Mouse (Mus musculus) embryonic facial prominence, embryonic 14.5 days (tissue): ENCODE measurements around the gene Dpp7. TPM values are rescaled to one million over a fixed set of nuclear protein-coding genes. Genes with fewer than 3 reads are reported as not detected.
A peak's percentile ranks its signal among the peaks of the same experiment; 100 is the strongest.

Experiments used
- ATAC-seq: fragments of 200-750 bp; cut with Nextera tagmentation; 2 replicates; pipeline ENCODE4 v1.8.0; 2017; ENCODE audit warnings: low read depth, moderate number of reproducible peaks, moderate TSS enrichment
- DNase-seq: peaks from one replicate; pipeline ENCODE4 v3.0.0-alpha.2; 2015; ENCODE audit warnings: low spot score
- H3K27ac ChIP-seq: fragments of 300-500 bp; sonication (generic); replicated peaks from 2 replicates; pipeline ENCODE4 v1.5.1; 2014; ENCODE audit warnings: low read depth, mild to moderate bottlenecking, low read length, moderate library complexity
- H3K27me3 ChIP-seq: fragments of 300-500 bp; sonication (generic); replicated peaks from 2 replicates; pipeline ENCODE4 v1.6.1; 2014; ENCODE audit warnings: low read length; ENCODE audit not compliant: control insufficient read depth, insufficient read depth
- H3K36me3 ChIP-seq: fragments of 300-500 bp; sonication (generic); 2 replicates; pipeline ENCODE4 v1.6.1; 2014; ENCODE audit warnings: low read length, mixed read lengths; ENCODE audit not compliant: control insufficient read depth, insufficient read depth
- H3K4me1 ChIP-seq: fragments of 300-500 bp; sonication (generic); 2 replicates; pipeline ENCODE4 v1.6.1; 2014; ENCODE audit warnings: antibody characterized with exemption, low read length; ENCODE audit not compliant: control insufficient read depth, insufficient read depth
- H3K4me2 ChIP-seq: fragments of 300-500 bp; sonication (generic); 2 replicates; pipeline ENCODE4 v1.6.1; 2014; ENCODE audit warnings: low read depth, mild to moderate bottlenecking, low read length, moderate library complexity, mixed read lengths
- H3K4me3 ChIP-seq: fragments of 300-500 bp; sonication (generic); 2 replicates; pipeline ENCODE4 v1.5.1; 2014; ENCODE audit warnings: low read depth, mild to moderate bottlenecking, low read length
- H3K9ac ChIP-seq: fragments of 300-500 bp; sonication (generic); 2 replicates; pipeline ENCODE4 v1.6.1; 2014; ENCODE audit warnings: low read depth, mild to moderate bottlenecking, low read length, moderate library complexity, mixed read lengths
- H3K9me3 ChIP-seq: fragments of 300-500 bp; sonication (generic); 2 replicates; pipeline ENCODE4 v1.6.1; 2016; ENCODE audit warnings: low read length; ENCODE audit not compliant: control insufficient read depth
- WGBS: fragments of 180-500 bp; shearing (Covaris S2); extraction: QIAGEN DNeasy Blood & Tissue Kit; methylation state at CpG from one replicate; pipeline ENCODE4 v1.1.7; 2014; 5-methylcytosine and 5-hydroxymethylcytosine counted together
- polyA plus RNA-seq: library from polyadenylated mRNA; unstranded; fragments of >200 nt; fragmentation: Nextera tagmentation; extraction: Ambion mirVana; gene quantifications from 2 replicates; pipeline ENCODE4 v1.2.1, GENCODE M21; 2014

The Dpp7 gene
- polyA plus RNA-seq, result 19.7 and 23.8 TPM in 2 replicates

- H3K27me3 ChIP-seq, result no peaks in the 10 kb centered on the region
- WGBS, result 5% methylated on average over 11 of the region's 13 CpGs
- H3K4me2 ChIP-seq, result peak within 1 kb of the TSS; percentile 76
- H3K4me1 ChIP-seq, result peaks cover 13% of the 10 kb centered on the region; the same call in 1 of the 2 replicates
- no peaks in the 10 kb centered on the region for H3K9me3 ChIP-seq
- peak within 1 kb of the TSS; percentile 63 for H3K9ac ChIP-seq
- peak within 1 kb of the TSS; percentile 56 for H3K4me3 ChIP-seq
- DNase-seq (peak; percentile 93), ATAC-seq (peak; percentile 72)
- H3K27ac ChIP-seq, result no peak within 1 kb of the TSS
- H3K36me3 ChIP-seq, result peaks cover 24% of the 10 kb centered on the region
Observed at GRCm38 (mm10) chr2:25356208-25357079, at the start of gene Dpp7. TSS of gene Dpp7 (minus strand) at chr2:25356359.

- H3K36me3 ChIP-seq, result 0 out of 2 replicates have a peak, but pooled peaks cover 4% of the 10 kb centered on the region
- DNase-seq, result no peak
- H3K27me3 ChIP-seq, result peaks cover 48% of the 10 kb centered on the region
- H3K9ac ChIP-seq, result peak overlapping the region; percentile 75; the same call in 1 of the 2 replicates
- no peak for ATAC-seq
- H3K4me2 ChIP-seq, result peak overlapping the region; percentile 77
- H3K9me3 ChIP-seq, result no peaks in the 10 kb centered on the region
- H3K4me3 ChIP-seq, result peak overlapping the region; percentile 70
- no peak overlapping the region for H3K27ac ChIP-seq
- no peaks in the 10 kb centered on the region for H3K4me1 ChIP-seq
- 84% methylated on average over 4 of the region's 4 CpGs for WGBS
Observed at GRCm38 (mm10) chr2:25403994-25404393, 47.8 kb upstream of the Dpp7 start.

DNA sequence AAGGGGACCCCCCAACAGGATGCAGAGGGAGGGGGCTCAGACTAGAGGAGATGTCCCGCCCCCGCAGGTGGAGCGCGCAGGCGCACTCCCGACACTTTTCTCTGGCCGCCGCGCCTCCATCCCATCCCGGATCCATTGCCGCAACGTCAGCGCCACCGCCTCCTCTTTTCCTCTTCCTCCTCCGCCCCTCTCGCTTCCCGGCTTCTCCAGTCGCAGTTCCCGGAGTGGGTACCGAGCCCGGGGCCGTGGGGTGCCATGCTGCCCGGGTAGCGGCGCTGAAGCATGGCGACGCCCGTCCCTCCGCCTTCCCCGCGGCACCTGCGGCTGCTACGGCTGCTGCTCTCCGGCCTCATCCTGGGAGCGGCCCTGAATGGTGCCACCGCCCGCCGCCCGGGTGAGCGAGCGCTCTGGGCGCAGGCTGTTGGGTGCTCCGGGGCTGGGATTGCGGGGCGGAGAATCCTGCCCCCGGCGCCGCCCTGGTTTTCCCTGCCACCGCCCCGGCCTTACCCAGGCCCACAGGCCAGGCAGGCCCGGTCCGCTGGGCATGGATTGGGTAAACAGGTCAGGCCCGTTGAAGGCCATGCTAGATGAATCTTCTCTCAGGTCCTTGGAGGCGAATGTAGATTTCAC is 46.9 kb upstream of the Dpp7 start:
- WGBS, result under 1% methylated on average over 35 of the region's 54 CpGs
- H3K9me3 ChIP-seq, result no peaks in the 10 kb centered on the region
- ATAC-seq, result peak; percentile 79
- H3K27ac ChIP-seq, result no peak overlapping the region
- peak overlapping the region; percentile 70 for H3K4me3 ChIP-seq
- no peaks in the 10 kb centered on the region for H3K4me1 ChIP-seq
- no peaks in the 10 kb centered on the region for H3K36me3 ChIP-seq
- peak overlapping the region; percentile 75 for H3K9ac ChIP-seq
- H3K27me3 ChIP-seq, result peaks cover 57% of the 10 kb centered on the region
- peak overlapping the region; percentile 77 for H3K4me2 ChIP-seq
- peak; percentile 73 for DNase-seq

GRCm38 (mm10) chr2:25402377-25402971 is 46.3 kb upstream of the Dpp7 start:
- Histone ChIP-seq H3K9me3 (no peaks in the 10 kb centered on the region), H3K27ac (no peak overlapping the region), H3K4me2 (peak overlapping the region; percentile 77), H3K4me3 (peak overlapping the region; percentile 70), H3K4me1 (no peaks in the 10 kb centered on the region), H3K27me3 (peaks cover 62% of the 10 kb centered on the region), H3K9ac (peak overlapping the region; percentile 75), H3K36me3 (no peaks in the 10 kb centered on the region)
- WGBS, result under 1% methylated on average over 12 of the region's 13 CpGs
- ATAC-seq (peak; percentile 48), DNase-seq (peak; percentile 90)

- DNase-seq (peak; percentile 56), ATAC-seq (no peak)
- Histone ChIP-seq H3K27me3 (peaks cover 79% of the 10 kb centered on the region), H3K9ac (no peak overlapping the region), H3K9me3 (no peaks in the 10 kb centered on the region), H3K4me1 (0 out of 2 replicates have a peak, but pooled peaks cover 3% of the 10 kb centered on the region), H3K36me3 (no peaks in the 10 kb centered on the region), H3K4me3 (peak overlapping the region; percentile 14), H3K27ac (no peak overlapping the region), H3K4me2 (peak overlapping the region; percentile 35; the same call in 1 of the 2 replicates)
- WGBS, result 5% methylated on average over 15 of the region's 17 CpGs
Observed at GRCm38 (mm10) chr2:25400764-25401163, 44.6 kb upstream of the Dpp7 start.

DNA sequence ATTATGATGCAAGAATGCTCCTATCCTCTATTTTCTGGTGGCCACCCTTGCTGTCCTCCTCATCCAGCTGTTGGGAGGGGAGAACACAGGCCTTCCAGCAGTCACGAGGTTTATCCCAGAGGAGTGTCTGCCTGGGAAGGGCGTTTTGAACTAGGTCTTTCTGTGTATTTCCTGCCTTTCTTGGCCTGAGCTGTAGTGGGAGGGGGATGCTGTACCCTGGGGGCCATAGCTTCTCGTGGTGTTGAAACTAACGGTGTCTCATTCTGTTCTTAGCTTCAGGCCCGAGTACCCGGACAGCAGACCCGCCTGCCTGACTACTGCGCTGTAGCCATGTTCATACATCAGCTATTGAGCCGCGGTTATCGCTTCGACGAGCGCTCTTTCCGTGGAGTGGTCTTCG is 44.1 kb upstream of the Dpp7 start:
- Histone ChIP-seq H3K4me3 (peak overlapping the region; percentile 14; the same call in 1 of the 2 replicates), H3K27ac (no peak overlapping the region), H3K9me3 (no peaks in the 10 kb centered on the region), H3K9ac (no peak overlapping the region), H3K4me1 (0 out of 2 replicates have a peak, but pooled peaks cover 4% of the 10 kb centered on the region), H3K27me3 (peaks cover 84% of the 10 kb centered on the region), H3K4me2 (peak overlapping the region; percentile 35; the same call in 1 of the 2 replicates), H3K36me3 (no peaks in the 10 kb centered on the region)
- no peak for DNase-seq
- WGBS, result 16% methylated on average over 16 of the region's 16 CpGs
- ATAC-seq, result no peak

- Histone ChIP-seq H3K4me2 (no peak within 1 kb of the TSS), H3K36me3 (no peaks in the 10 kb centered on the region)
Observed at GRCm38 (mm10) chr2:25399051-25399450, 42.9 kb upstream of the Dpp7 start, which contains the start of gene Npdc1. TSS of gene Npdc1 (plus strand) at chr2:25399351.

GRCm38 (mm10) chr2:25398065-25398464 is 41.9 kb upstream of the Dpp7 start:
- DNase-seq, result no peak
- no peak for ATAC-seq
- Histone ChIP-seq H3K27ac (no peak overlapping the region), H3K4me1 (0 out of 2 replicates have a peak, but pooled peaks cover 4% of the 10 kb centered on the region), H3K9me3 (no peaks in the 10 kb centered on the region), H3K4me2 (no peak overlapping the region), H3K36me3 (no peaks in the 10 kb centered on the region), H3K9ac (no peak overlapping the region), H3K4me3 (no peak overlapping the region), H3K27me3 (peaks cover 89% of the 10 kb centered on the region)
- 92% methylated on average over 7 of the region's 7 CpGs for WGBS

More at GRCm38 (mm10) chr2:25399051-25399450, 42.9 kb upstream of the Dpp7 start, which contains the start of gene Npdc1:
- H3K27ac ChIP-seq, result no peak within 1 kb of the TSS
- 0 out of 2 replicates have a peak, but pooled peaks cover 4% of the 10 kb centered on the region for H3K4me1 ChIP-seq
- no peak within 1 kb of the TSS for H3K9ac ChIP-seq
- H3K4me3 ChIP-seq, result no peak within 1 kb of the TSS
- H3K27me3 ChIP-seq, result peaks cover 97% of the 10 kb centered on the region
- 68% methylated on average over 8 of the region's 8 CpGs for WGBS
- ATAC-seq (no peak), DNase-seq (no peak)
- no peaks in the 10 kb centered on the region for H3K9me3 ChIP-seq
